Mouse (Mus musculus) embryo, embryonic 11 days (tissue): Measurements from ENCODE around the gene Ap3d1.

Experiments used
- DNase-seq: peaks from one replicate; pipeline ENCODE4 v3.0.0-alpha.2; 2015

The Ap3d1 gene

DNA sequence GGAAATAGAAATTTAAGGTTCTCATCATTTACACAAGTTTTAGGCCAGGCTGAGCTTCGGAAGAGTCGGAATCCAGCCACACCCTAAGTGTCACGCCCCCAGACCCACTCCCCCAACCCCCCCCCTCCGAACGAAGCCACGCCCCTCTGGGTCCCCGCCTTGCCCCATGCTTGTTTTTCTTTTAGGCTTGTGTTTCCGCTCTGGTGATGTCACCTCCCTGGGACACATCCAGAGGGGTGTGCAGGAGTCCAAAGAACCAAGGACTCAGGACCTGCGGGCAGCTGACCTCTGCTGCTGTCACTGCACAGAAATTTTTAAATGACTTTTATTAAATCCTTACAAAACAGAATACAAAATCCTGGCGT, 77.1 kb downstream of the Ap3d1 start:
- DNase-seq = peak; percentile 54

DNA sequence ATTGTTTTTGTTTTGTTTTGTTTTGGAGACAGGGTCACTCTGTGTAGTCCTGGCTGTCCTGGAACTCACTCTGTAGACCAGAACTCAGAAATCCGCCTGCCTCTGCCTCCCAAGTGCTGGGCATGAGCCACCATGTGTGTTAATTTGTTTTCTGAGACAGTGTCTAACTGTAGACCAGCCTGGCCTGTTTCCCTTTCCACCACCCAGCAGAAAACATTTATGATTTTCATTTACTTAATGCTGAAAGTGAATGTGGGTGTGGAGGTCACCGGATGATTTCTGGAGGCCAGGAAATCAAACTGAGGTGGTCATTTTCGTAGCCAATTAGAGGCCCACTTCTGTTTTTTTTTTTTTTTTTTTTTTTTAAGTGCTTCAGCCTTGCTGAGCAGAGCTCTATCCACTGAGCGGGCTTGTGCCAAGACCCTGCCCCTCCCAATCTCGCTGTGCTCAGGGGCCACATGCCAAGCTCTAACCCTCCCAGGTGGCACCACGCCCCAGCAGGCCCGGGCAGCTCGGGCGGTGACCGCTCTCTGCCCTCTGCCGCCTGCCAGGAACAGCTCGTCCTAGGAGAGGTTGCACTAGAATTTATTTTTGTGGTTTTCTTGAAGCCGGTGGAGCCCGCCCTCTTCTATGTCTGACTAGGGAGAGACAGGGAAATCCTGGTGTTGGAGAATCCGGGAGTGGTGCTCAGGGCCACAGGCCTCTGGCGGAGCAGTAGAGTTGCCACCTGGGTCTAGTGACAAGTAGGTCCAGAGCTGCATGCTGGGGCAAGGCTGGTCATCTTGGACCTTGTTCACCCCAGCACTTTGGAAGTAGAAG, 77.7 kb downstream of the Ap3d1 start:
- no peak for DNase-seq

DNA sequence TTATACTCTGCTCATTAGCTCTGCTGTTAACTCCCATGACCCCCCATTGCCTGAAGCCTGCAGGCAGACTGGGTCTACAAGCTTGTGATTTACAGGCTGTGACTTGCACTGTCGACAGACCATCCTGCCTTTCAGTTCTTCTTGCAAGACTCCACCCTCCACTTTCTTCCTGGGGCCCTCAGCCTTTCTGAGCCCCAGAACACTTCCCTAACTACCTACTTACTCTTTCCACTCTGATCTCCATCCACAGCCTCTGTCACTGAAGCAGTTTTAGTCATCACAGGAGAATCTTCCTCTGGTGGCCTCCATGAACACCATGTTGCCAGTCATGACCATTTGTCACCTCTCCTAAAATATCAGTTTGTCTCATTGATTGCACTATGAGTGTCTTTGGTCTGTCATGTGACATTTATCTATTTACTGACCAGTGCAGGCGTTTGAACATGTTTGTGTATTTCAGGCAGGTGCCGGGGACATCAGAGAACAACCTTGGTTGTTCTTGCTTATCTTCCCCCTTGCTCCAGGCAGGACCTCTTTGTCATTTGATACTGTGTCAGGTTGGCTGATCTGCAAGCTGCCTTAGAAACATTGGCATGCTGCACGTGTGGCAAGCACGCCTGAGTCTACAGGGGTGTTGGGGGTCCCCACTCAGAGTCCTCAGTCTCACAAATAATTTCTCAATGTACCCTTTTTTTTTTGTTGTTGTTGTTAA, 78.4 kb downstream of the Ap3d1 start:
- DNase-seq = no peak

DNA sequence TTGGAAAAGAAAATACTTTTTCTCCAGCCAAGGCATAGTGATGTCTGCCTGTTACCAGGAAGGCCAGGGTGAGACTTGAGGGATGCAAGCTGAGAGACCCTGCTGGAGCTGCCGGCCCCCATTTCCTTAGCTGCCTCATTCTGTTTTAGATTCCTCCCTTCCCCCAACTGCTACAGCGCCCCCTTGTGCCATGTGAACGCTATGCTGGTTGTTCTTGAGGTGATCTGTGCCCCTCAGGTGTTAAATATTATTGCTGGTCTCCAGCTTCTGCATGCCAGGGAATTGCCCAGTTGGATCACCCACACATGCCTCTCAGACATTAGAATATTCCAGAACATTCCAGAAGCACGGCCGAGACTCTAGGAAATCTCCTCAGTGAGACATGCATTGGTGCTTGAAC, 80.9 kb downstream of the Ap3d1 start:
- peak; percentile 63 for DNase-seq

DNA sequence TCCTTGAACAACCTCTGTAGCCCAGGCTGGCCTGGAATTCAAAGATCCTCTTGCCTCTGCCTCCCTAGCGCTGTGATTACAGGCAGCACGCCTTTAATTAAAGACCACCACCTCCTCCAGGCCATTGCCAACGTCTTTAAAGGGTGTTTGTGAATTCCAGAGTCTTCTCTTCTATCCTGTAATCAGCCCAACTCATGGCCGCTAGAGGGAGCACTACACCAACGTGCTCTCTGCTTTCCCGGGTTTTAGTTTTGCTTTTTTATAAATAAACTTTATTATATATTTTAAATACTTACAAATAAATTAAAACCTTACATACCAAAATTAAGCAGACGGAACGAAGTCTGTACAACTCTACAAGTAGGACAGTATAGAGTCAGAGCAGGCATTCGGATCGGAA, 82.9 kb downstream of the Ap3d1 start:
- DNase-seq = peak; percentile 81

DNA sequence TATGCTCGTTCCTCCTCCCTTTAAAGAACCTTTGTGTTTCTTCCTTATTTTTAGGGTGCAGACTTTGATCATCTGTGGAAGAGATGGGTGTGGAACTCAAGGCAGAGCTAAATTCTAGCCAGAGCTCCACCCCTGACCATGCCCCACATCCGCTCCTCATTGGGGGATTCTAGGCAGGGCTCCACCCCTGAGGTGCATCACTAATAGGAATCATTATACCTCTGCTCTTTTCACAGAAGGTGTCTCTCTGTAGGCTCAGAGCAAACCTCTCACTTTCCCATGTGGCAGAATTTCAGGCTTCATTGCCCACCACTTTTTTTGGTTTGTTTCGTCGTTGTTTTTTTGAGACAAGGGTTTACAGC, 83.2 kb downstream of the Ap3d1 start:
- DNase-seq = no peak

DNA sequence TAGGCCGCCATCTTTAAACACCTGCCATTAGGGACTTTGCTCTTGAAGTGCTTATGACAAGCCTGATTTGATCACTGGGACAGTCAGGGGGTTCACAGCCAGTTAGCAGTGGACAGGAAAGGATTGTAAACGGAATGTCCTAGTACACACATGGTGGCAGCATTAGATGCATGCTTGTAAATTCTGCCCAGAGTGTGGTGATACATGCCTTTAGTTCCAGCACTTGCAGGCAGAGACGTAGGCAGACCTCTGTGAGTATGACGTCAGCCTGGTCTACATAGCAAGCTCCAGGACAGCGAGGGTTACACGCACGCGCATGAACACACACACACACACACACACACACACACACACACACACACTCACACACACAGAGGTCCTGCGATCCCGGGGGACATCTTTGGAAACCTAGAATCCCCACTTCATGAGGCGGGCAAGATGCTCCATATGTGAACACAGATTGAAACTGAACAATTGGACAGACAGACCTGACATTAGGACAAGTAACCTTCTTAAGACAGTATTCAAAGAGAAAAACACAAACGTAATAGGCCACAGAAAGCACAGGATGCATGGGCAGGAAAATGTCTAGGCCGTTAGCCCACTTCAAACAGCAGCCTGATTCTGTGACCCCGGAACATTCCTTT, 83.7 kb downstream of the Ap3d1 start:
- no peak for DNase-seq
